Mouse (Mus musculus) effector memory CD4-positive, alpha-beta T cell, adult 7 months (primary cell): ENCODE measurements around the gene Themis3. TPM values are rescaled to one million over a fixed set of nuclear protein-coding genes. Genes with fewer than 3 reads are reported as not detected.

Experiments
- polyA plus RNA-seq: library from polyadenylated mRNA; unstranded; fragments of 100-300 nt; shearing (Covaris generic); gene quantifications from one replicate; pipeline ENCODE4 v1.2.1, GENCODE M21; 2017

The Themis3 gene
- polyA plus RNA-seq: not detected

DNA sequence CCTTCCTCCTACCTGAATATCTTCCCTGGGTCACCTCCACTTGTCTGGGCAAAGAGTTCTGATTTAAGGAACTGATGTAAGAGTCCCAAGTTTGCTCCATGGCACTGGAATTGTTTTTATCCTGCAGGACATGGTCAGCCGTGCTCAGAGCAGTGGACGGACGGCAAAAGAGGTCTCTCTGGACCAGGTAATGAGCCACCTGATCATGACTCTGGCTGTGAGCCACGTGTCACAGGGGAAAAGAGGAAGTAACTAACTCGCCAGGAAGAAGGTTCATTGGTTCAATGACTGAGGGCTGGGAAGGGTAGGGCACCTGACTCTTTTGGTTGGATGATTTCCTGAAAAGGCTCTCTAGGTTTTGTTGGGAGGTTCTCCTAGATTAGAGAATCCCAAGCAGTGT is at the start of gene Themis3:
Gene Themis3 (minus strand): TSS at position 187 of the 400 bp plus-strand sequence.

GRCm38 (mm10) chr17:66519554-66520553 is 74.6 kb downstream of the Themis3 start, which contains the start of gene Rab12:
Rab12 (minus strand) TSS chr17:66519729.

Other genes with a start within 250 kb of the Themis3 start
- gene Mtcl1, start 144.9 kb downstream of the Themis3 start, polyA plus RNA-seq: 0.68 TPM
- gene Rab12, start 74.9 kb downstream of the Themis3 start, polyA plus RNA-seq: 16.7 TPM